Mouse (Mus musculus) liver, embryonic 14.5 days (tissue): ENCODE results near the gene Ank2.

ENCODE experiments used
- CTCF ChIP-seq: IDR thresholded peaks from 2 replicates; pipeline ENCODE4 v1.5.1; 2016; ENCODE audit warnings: antibody characterized with exemption, low read depth, control low read depth
- EP300 ChIP-seq: IDR thresholded peaks from 2 replicates; pipeline ENCODE4 v1.6.1; 2016; ENCODE audit warnings: antibody characterized with exemption, low read depth

GRCm38 (mm10) chr3:127521156-127521555 is 22.0 kb upstream of the Ank2 start:
- TF ChIP-seq CTCF, result no peak
- TF ChIP-seq EP300, result no peak
